Mouse (Mus musculus) adrenal gland, adult 18-20 months (tissue): ENCODE measurements around the gene Cdc14a. TPM values are rescaled to one million over a fixed set of nuclear protein-coding genes. Genes with fewer than 3 reads are reported as not detected.

Source experiments
- DNase-seq, 2 experiments: peaks; one replicate each; pipeline ENCODE4 v3.0.0; 2021 to 2022; ENCODE audit warnings: low spot score in 2 of 2
- total RNA-seq, 2 experiments: library from RNA; stranded (reverse); gene quantifications; 1 replicate in 1 of 2; 2 replicates in 1 of 2; pipeline ENCODE4 v1.2.3; 2021

The Cdc14a gene
- total RNA-seq, 2 experiments from 2014 or later: 8.3 to 9.7 TPM

- peak; percentile 40 to 57 for DNase-seq
Observed at GRCm38 (mm10) chr3:116331811-116332464, 91.9 kb downstream of the Cdc14a start.

GRCm38 (mm10) chr3:116329976-116330375, 93.9 kb downstream of the Cdc14a start:
- DNase-seq: no peak

GRCm38 (mm10) chr3:116329023-116329762, 94.6 kb downstream of the Cdc14a start:
- DNase-seq: no peak

- no peak for DNase-seq
Observed at GRCm38 (mm10) chr3:116327616-116328004, 96.2 kb downstream of the Cdc14a start.

GRCm38 (mm10) chr3:116327001-116327615, 96.7 kb downstream of the Cdc14a start:
- peak; percentile 81 to 84 for DNase-seq

GRCm38 (mm10) chr3:116325501-116325900, 98.3 kb downstream of the Cdc14a start:
- no peak for DNase-seq

- DNase-seq: no peak
Observed at GRCm38 (mm10) chr3:116319696-116320095, 104.1 kb downstream of the Cdc14a start.

- no peak for DNase-seq
Observed at GRCm38 (mm10) chr3:116311838-116312237, 112.0 kb downstream of the Cdc14a start.

- DNase-seq: no peak
Observed at GRCm38 (mm10) chr3:116311173-116311572, 112.7 kb downstream of the Cdc14a start.

GRCm38 (mm10) chr3:116310672-116311071, 113.2 kb downstream of the Cdc14a start:
- DNase-seq: no peak

- no peak for DNase-seq
Observed at GRCm38 (mm10) chr3:116310033-116310432, 113.8 kb downstream of the Cdc14a start.

- no peak for DNase-seq
Observed at GRCm38 (mm10) chr3:116304800-116305753, 118.8 kb downstream of the Cdc14a start.

GRCm38 (mm10) chr3:116302581-116302980, 121.3 kb downstream of the Cdc14a start:
- no peak for DNase-seq

- no peak for DNase-seq
Observed at GRCm38 (mm10) chr3:116301754-116302153, 122.1 kb downstream of the Cdc14a start.

GRCm38 (mm10) chr3:116298727-116299126, 125.1 kb downstream of the Cdc14a start:
- no peak for DNase-seq

- no peak for DNase-seq
Observed at GRCm38 (mm10) chr3:116298003-116298402, 125.8 kb downstream of the Cdc14a start.

GRCm38 (mm10) chr3:116297170-116297569, 126.7 kb downstream of the Cdc14a start:
- no peak for DNase-seq

- DNase-seq: no peak
Observed at GRCm38 (mm10) chr3:116290041-116290815, 133.6 kb downstream of the Cdc14a start.

GRCm38 (mm10) chr3:116288833-116289232, 135.0 kb downstream of the Cdc14a start:
- no peak for DNase-seq

GRCm38 (mm10) chr3:116284735-116285134, 139.1 kb downstream of the Cdc14a start:
- no peak for DNase-seq
